Mouse (Mus musculus): ENCODE measurements at regions not wholly inside any gene's neighbourhood (a gene's known extent, or its start where the extent isn't known, plus 50 kb on each side); places are given as distances from the start of the nearest gene placed in this dataset.
A peak's percentile ranks its signal among the peaks of the same experiment; 100 is the strongest.
"Not testable (repeated sequence)": the region's sequence is repeated elsewhere in the genome, so short reads cannot be mapped to it uniquely, and the experiment has no call there.

DNA sequence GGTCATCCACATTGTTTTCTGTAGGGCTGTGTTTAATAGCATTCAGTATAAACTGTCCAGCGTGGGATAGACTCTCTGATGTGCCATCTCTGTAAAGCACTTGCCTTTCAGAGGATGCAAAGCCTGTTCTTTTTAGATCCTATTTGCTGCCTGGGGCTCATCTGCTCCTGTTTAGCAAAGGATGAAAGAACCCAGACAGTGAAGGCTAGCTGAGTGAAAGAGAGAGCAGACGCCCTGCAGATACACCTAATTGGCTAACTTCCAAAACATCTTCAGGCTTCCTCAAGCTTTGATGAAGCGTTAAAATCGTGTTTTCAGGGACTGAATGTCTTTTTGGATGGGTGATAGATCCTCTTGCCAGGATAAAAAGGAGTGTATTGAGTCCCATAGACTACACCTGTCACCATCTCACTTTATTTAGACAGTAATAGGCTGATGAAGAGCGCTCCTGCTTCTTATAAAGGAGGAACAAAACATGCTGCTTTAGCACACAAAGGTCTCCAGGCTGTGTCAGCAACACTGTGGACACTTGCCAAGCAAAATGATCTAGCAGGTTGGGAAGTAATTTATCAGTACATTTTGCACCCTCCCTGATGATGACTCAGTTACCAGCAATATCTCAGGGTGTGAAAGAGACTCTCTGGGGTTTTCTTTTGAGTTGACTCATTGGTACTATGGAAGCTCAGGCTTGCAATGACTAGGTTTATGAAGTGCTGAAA is 4717.3 kb downstream of the 9330182O14Rik start:
- no peak for DNase-seq (ENCODE audit: low spot score in 2 of 2)

DNA sequence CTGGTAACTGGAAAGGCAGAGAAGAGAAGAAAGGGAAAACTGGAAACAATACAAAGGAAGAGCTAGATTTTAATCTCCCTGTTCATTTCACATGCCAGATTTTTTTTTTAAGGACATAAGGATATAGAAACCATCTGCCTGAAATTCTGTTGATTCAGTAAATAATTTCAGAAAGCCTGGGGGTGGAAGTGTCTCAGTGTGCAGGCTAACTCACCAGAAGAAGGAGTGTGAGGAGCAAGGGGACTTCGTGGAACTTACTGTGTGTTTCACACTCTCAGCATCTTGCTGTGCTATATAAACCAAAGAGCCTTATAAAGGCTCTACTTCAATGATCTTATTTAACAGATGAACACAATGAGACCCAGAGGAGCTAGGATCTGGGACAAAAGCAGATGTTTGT is 4722.9 kb downstream of the 9330182O14Rik start:
- no peak for DNase-seq (ENCODE audit: low spot score in 2 of 2)

GRCm38 (mm10) chr15:44859369-44859768 is 4725.2 kb downstream of the 9330182O14Rik start:
- no peak for DNase-seq (ENCODE audit: low spot score in 2 of 2)

DNA sequence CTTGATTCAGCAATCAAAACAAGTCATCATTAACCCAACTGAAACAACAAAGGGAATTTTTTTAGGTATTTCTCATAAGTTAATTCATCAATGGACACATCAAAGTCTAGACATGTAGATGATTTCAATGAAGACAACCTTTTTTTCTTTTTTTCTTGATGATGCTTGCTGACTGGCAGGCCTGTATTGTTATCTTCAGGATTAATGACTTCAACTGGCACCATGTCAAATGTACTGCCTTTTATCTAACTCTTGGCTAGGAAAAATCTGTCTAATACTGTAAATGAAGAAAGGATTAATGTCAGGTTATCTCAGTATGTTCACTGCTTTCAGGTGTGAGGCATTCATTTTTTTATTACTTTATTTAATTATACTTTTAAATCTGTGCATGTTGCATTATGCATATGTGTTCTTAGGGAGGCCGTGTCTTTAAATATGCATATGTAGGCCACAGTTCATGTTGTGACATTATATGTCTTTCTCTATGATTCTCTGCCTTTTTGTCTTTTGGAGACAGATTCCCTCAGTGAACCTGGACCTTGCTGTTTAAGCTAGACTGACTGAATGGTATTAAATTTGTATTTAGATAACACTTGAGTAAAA is 4726.1 kb downstream of the 9330182O14Rik start:
- DNase-seq (ENCODE audit: low spot score in 2 of 2): no peak

- DNase-seq (ENCODE audit: low spot score in 2 of 2): no peak
Measured at GRCm38 (mm10) chr15:44868537-44868936, 4734.4 kb downstream of the 9330182O14Rik start.

- no peak for DNase-seq (ENCODE audit: low spot score in 2 of 2)
Measured at GRCm38 (mm10) chr15:44869023-44869422, 4734.9 kb downstream of the 9330182O14Rik start.

DNA sequence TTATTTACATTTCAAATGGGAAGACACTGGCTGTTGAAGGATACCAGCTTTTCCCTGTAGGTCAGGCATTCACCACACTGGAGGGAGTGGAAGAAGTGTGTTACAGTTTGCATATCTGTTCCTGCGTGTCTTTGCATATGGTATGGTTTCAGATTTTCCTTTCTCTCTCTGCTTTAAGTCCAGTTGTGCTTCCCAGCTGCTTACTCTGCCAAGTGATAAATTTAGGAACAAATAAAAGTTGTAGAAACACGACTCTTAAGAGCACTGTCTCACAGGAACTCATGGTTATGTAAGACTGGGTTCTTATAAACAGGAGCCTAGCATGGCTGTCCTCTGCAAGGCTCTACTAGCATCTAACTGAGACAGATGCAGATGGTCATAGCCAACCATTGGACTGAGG is 4735.5 kb downstream of the 9330182O14Rik start:
- no peak for DNase-seq (ENCODE audit: low spot score in 2 of 2)

DNA sequence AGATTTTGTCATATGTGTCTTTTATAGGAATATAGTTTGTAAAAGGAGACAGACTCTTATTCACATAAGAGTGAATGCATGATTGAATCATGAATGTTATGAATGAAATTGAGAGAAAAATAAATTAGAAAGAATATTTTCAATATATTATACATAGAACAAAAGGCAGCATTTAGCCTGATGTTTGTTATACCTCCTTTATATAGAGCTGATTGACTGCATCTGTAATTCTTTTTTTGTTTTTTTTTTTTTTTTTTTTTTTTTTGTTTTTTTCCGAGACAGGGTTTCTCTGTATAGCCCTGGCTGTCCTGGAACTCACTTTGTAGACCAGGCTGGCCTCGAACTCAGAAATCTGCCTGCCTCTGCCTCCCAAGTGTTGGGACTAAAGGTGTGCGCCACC is 4736.8 kb downstream of the 9330182O14Rik start:
- not testable (repeated sequence) for DNase-seq (ENCODE audit: low spot score in 2 of 2)

DNA sequence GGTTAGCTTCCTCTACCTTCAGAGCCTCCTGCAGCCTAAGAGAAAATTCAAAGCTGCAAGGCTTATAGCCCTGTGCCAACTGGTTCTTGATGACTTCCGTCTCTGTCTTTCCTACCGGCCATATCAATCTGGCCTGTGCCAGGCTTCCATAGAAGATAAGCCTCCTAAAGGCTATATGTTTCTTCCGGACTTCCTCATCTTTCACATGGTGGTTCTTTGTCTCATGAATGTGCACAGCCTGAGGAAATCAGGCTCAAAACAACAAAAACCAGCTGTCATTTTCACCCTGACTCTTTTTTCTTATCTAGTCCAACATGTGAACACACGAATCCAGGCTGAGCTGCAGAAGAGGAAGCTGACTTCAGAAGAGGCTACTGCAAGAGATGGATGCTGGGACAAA is 4748.1 kb downstream of the 9330182O14Rik start:
- no peak for DNase-seq (ENCODE audit: low spot score in 2 of 2)

- DNase-seq (ENCODE audit: low spot score in 2 of 2): no peak
Measured at GRCm38 (mm10) chr15:44891544-44891943, 4757.4 kb downstream of the 9330182O14Rik start.

DNA sequence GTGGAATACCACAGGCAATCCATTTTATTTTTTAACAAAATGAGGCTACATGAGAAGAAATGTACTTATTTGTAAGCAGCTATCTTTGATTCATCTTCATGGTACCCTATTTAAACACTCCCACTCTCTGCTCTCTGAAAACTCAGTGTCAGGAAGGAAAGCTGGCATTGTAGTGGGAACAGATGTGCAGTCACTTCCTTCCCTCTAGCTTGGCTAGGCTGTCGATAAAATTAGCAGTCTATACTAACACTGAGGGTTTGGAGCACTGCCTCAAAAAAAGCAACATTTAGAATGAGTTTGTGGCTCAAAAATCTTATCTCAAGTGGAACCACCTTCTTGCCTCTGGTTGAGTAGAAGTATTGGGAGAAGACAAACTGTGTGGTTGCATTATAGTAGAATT is 4762.1 kb downstream of the 9330182O14Rik start:
- peak; percentile 38 to 39 for DNase-seq (ENCODE audit: low spot score in 2 of 2)

GRCm38 (mm10) chr15:44897572-44897971 is 4763.4 kb downstream of the 9330182O14Rik start:
- DNase-seq (ENCODE audit: low spot score in 2 of 2): no peak

DNA sequence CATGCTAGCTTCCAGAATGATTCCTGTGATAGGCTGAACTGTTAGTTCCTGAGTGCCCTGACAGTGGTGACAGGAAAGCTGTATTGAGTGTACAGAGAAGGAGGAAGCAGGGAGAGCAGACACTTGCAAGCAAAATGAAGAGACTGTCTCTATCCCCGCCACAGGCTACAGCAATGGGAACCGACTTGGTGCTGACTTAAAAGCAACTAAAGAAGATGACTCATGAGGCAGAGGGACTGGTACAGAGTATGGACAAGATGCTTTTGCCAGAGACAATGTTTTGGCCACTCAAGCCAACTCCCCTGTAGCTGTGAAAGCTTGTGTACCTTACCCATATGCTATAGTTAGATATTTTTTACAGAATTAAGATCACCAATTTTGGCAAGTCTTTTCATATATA is 4773.0 kb downstream of the 9330182O14Rik start:
- DNase-seq (ENCODE audit: low spot score in 2 of 2): no peak

DNA sequence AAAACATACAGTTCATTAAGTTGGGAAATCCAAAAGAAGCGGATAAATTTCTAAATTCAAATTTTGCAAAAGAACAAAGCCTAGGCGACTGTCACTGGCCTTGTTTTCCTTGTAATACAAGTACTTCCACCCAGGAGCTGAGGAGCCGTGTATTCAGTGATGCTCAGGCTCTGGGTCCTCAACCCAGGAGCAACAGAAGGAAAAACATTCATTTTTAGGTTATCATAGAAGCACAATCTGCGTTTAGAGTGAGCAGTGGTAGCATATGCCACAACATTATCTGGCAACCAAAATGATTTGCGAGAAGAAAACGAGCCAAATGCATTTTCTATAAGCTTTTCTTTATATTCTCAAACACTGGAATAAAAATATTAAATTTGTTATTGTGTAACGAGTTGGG is 4779.3 kb downstream of the 9330182O14Rik start:
- DNase-seq (ENCODE audit: low spot score in 2 of 2): no peak

GRCm38 (mm10) chr15:44915005-44915404 is 4780.8 kb downstream of the 9330182O14Rik start:
- DNase-seq (ENCODE audit: low spot score in 2 of 2): no peak

DNA sequence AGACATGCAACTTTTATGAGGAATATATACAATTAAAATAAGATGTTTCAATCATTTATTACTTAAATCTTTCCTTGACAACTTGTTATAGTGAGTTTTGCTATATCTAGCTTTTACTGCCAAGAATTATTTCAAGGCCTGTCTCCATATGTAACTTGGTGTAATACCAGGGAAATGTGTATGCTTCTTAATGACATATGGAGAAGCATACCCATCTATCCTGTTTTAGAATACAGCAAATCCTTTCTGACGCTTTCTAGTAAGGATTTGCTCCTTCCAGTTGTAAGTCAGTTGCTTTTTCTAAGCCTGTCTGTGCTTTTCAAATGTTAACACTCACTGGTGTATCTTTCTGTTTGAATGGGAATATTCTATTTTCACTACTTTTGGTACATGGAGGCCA is 4782.3 kb downstream of the 9330182O14Rik start:
- DNase-seq (ENCODE audit: low spot score in 2 of 2): no peak

GRCm38 (mm10) chr15:44924686-44925085 is 4790.5 kb downstream of the 9330182O14Rik start:
- no peak for DNase-seq (ENCODE audit: low spot score in 2 of 2)

- DNase-seq (ENCODE audit: low spot score in 2 of 2): no peak
Measured at GRCm38 (mm10) chr15:44927058-44927457, 4792.9 kb downstream of the 9330182O14Rik start.

GRCm38 (mm10) chr15:44948626-44949025 is 4814.5 kb downstream of the 9330182O14Rik start:
- DNase-seq (ENCODE audit: low spot score in 2 of 2): no peak

- DNase-seq (ENCODE audit: low spot score in 2 of 2): no peak
Measured at GRCm38 (mm10) chr15:44950952-44951642, 4816.9 kb downstream of the 9330182O14Rik start.

Measured in layer of hippocampus, adult 8-10 months (tissue).